Mouse (Mus musculus): ENCODE measurements around the gene Mboat1. TPM values are rescaled to one million over a fixed set of nuclear protein-coding genes. Genes with fewer than 3 reads are reported as not detected.

Gene Mboat1
- polyA plus RNA-seq, 1 experiment from 2014 or later, result 8.5 TPM

DNA sequence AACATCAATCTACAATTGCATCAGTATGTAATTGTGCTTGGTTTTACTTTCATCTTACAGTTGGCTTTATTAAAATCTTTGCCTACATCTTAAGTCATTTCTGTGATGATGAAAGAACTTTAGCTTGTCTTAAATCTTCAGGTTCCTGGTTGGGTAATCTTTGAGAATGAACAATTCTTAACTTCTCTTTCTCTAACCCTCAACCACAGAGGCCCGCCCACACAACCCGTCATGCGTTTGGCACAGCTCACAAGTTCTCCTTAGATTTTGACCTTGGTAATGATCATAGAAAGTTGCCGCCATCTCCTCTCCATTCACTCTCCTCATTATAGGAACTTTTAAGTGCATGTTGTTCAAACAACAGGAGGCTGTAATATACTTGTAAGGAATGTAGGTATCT lies 18.0 kb downstream of the Mboat1 start:
- H3K9me3 ChIP-seq, result no peaks in the 10 kb centered on the region
- no peaks in the 10 kb centered on the region for H3K36me3 ChIP-seq
- H3K27me3 ChIP-seq, result no peaks in the 10 kb centered on the region
- H3K4me2 ChIP-seq (replicated peaks), result no peak overlapping the region
- no peak overlapping the region for H3K27ac ChIP-seq (replicated peaks)
- H3K4me1 ChIP-seq, result no peaks in the 10 kb centered on the region
- 94% methylated on average over 4 of the region's 4 CpGs for WGBS
- no peak overlapping the region for H3K4me3 ChIP-seq
- no peak for ATAC-seq (ENCODE audit: low FRiP score, low read depth)
- no peak overlapping the region for H3K9ac ChIP-seq (replicated peaks)

- no peaks in the 10 kb centered on the region for H3K27me3 ChIP-seq
- 82% methylated on average over 4 of the region's 4 CpGs for WGBS
- no peak for ATAC-seq (ENCODE audit: low FRiP score, low read depth)
Observed at GRCm38 (mm10) chr13:30159626-30160025, 23.3 kb downstream of the Mboat1 start.

GRCm38 (mm10) chr13:30163521-30163920 lies 27.2 kb downstream of the Mboat1 start:
- WGBS, result 97% methylated on average over 2 of the region's 2 CpGs
- Histone ChIP-seq H3K9ac (replicated peaks) (no peak overlapping the region), H3K9me3 (no peaks in the 10 kb centered on the region), H3K36me3 (no peaks in the 10 kb centered on the region), H3K4me3 (no peak overlapping the region), H3K4me1 (no peaks in the 10 kb centered on the region), H3K4me2 (replicated peaks) (no peak overlapping the region), H3K27me3 (no peaks in the 10 kb centered on the region), H3K27ac (replicated peaks) (no peak overlapping the region)
- ATAC-seq (ENCODE audit: low FRiP score, low read depth), result no peak

More at GRCm38 (mm10) chr13:30159626-30160025, 23.3 kb downstream of the Mboat1 start:
- Histone ChIP-seq H3K9ac (replicated peaks) (no peak overlapping the region), H3K4me1 (no peaks in the 10 kb centered on the region), H3K36me3 (no peaks in the 10 kb centered on the region), H3K27ac (replicated peaks) (no peak overlapping the region), H3K9me3 (no peaks in the 10 kb centered on the region), H3K4me2 (replicated peaks) (no peak overlapping the region), H3K4me3 (no peak overlapping the region)

DNA sequence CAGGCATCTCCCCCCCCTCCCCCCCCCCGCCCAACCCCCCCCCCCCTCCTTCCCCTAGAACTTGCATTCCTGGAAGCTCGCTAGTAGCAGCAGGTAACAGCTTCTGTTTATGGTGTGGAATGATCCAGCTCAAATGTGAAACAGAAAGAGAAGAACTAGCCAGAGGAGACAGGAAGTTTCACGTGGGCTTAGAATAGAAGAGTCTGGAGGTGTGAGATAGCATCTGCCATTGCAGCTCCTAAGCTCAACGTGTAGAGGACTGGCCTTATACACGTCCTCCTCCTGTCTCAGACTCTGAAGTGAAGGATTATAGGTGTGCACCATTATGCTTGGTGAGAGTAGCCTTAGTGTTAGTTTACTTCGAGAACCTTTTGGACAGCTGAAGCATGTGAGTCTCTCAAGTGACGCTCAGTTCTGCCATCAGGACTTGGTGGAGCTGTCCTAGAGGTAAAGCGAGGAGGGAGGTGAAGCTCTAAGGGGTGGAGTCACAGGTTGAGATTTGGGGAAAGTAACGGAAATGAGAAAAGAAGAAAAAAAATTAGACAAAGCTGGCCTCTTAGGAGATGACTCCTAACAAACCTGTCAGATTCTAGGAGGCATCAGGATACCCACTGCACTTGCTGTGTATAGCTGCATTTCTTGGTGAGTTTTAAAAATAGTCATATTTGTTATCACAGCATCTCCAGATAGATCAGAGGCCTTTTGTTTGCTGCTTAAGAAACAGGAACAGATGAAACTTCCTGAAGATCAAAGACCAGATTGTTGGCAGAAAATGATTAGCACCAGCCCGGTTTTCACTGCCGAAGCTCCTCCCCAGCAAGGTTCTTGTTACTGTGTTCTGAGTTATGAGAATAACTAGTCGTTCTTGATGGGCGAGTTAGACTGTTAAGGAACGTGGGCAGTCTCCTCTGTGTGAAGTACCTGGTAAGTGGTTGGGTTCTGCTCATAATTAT lies 30.1 kb downstream of the Mboat1 start:
- ATAC-seq (ENCODE audit: low FRiP score, low read depth), result no peak
- no peaks in the 10 kb centered on the region for H3K4me1 ChIP-seq
- H3K9me3 ChIP-seq, result no peaks in the 10 kb centered on the region
- H3K4me3 ChIP-seq, result no peak overlapping the region
- no peaks in the 10 kb centered on the region for H3K36me3 ChIP-seq
- no peak overlapping the region for H3K9ac ChIP-seq (replicated peaks)
- H3K4me2 ChIP-seq (replicated peaks), result no peak overlapping the region
- no peaks in the 10 kb centered on the region for H3K27me3 ChIP-seq
- no peak overlapping the region for H3K27ac ChIP-seq (replicated peaks)
- 78% methylated on average over 14 of the region's 14 CpGs for WGBS

DNA sequence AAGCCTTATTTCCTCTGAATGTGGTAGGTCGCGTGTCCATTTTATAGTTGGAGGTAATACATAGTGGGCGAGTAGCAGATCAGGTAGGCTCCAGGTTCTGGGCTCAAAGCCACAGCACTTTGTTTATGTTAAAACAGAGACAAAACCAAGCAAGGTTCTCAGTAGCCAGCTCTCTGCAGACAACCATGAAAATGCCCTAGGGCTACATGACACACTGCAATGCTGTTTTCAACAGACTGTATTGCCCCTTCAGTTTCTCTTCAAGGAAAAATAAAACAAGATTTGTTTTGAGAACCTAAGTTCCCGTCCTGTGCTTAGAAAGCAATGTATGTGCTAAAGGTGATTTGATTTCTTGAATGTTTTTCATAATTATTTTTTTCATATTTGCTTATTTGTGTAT lies 31.2 kb downstream of the Mboat1 start:
- Histone ChIP-seq H3K4me1 (no peaks in the 10 kb centered on the region), H3K9me3 (no peaks in the 10 kb centered on the region), H3K4me3 (no peak overlapping the region), H3K4me2 (replicated peaks) (no peak overlapping the region), H3K9ac (replicated peaks) (no peak overlapping the region), H3K27me3 (no peaks in the 10 kb centered on the region), H3K36me3 (no peaks in the 10 kb centered on the region), H3K27ac (replicated peaks) (no peak overlapping the region)
- WGBS, result 87% methylated on average over 4 of the region's 4 CpGs
- no peak for ATAC-seq (ENCODE audit: low FRiP score, low read depth)

- WGBS, result 81% methylated on average over 4 of the region's 4 CpGs
- Histone ChIP-seq H3K27ac (replicated peaks) (no peak overlapping the region), H3K27me3 (no peaks in the 10 kb centered on the region), H3K4me2 (replicated peaks) (no peak overlapping the region), H3K4me3 (no peak overlapping the region), H3K9me3 (no peaks in the 10 kb centered on the region), H3K4me1 (no peaks in the 10 kb centered on the region), H3K9ac (replicated peaks) (no peak overlapping the region), H3K36me3 (no peaks in the 10 kb centered on the region)
- no peak for ATAC-seq (ENCODE audit: low FRiP score, low read depth)
Observed at GRCm38 (mm10) chr13:30168803-30169202, 32.5 kb downstream of the Mboat1 start.

- no peak overlapping the region for H3K4me2 ChIP-seq (replicated peaks)
- no peaks in the 10 kb centered on the region for H3K4me1 ChIP-seq
- 81% methylated on average over 6 of the region's 6 CpGs for WGBS
- H3K9ac ChIP-seq (replicated peaks), result no peak overlapping the region
- no peak overlapping the region for H3K27ac ChIP-seq (replicated peaks)
- no peaks in the 10 kb centered on the region for H3K36me3 ChIP-seq
- no peak for ATAC-seq (ENCODE audit: low FRiP score, low read depth)
- no peaks in the 10 kb centered on the region for H3K27me3 ChIP-seq
- no peaks in the 10 kb centered on the region for H3K9me3 ChIP-seq
- H3K4me3 ChIP-seq, result no peak overlapping the region
Observed at GRCm38 (mm10) chr13:30170061-30170460, 33.8 kb downstream of the Mboat1 start.

DNA sequence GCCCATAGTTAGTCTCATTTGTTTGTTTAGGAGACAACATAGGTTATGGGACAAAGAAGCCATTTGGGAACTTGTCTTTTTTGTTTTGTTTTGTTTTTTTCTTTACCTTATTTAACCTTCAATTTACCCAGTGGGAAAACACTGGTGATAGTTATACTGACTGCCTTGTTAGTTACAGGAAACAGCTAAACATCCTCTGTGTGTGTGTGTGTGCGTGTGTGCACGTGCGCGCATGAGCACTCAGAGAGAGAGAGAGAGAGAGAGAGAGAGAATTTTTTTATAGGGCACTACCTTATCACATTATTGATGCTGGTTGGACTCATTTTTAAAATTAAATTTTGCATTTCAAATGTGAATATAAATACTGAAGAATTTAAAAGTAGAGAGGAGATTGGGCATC lies 38.3 kb downstream of the Mboat1 start:
- Histone ChIP-seq H3K27me3 (no peaks in the 10 kb centered on the region), H3K9me3 (no peaks in the 10 kb centered on the region), H3K4me1 (no peaks in the 10 kb centered on the region), H3K4me3 (no peak overlapping the region), H3K4me2 (replicated peaks) (no peak overlapping the region), H3K27ac (replicated peaks) (no peak overlapping the region), H3K9ac (replicated peaks) (no peak overlapping the region), H3K36me3 (no peaks in the 10 kb centered on the region)
- 93% methylated on average over 4 of the region's 4 CpGs for WGBS
- no peak for ATAC-seq (ENCODE audit: low FRiP score, low read depth)

- Histone ChIP-seq H3K4me2 (replicated peaks) (no peak overlapping the region), H3K4me1 (no peaks in the 10 kb centered on the region), H3K27ac (replicated peaks) (no peak overlapping the region), H3K27me3 (no peaks in the 10 kb centered on the region), H3K36me3 (no peaks in the 10 kb centered on the region), H3K9me3 (no peaks in the 10 kb centered on the region), H3K9ac (replicated peaks) (no peak overlapping the region), H3K4me3 (no peak overlapping the region)
- ATAC-seq (ENCODE audit: low FRiP score, low read depth), result no peak
- 84% methylated on average over 6 of the region's 6 CpGs for WGBS
Observed at GRCm38 (mm10) chr13:30177356-30177755, 41.1 kb downstream of the Mboat1 start.

- Histone ChIP-seq H3K9ac (replicated peaks) (no peak overlapping the region), H3K4me2 (replicated peaks) (no peak overlapping the region), H3K9me3 (no peaks in the 10 kb centered on the region), H3K36me3 (no peaks in the 10 kb centered on the region), H3K27me3 (no peaks in the 10 kb centered on the region), H3K4me3 (no peak overlapping the region), H3K27ac (replicated peaks) (peak overlapping the region; percentile 35; the same call in 1 of the 2 replicates), H3K4me1 (peaks cover 15% of the 10 kb centered on the region)
- 58% methylated on average over 6 of the region's 6 CpGs for WGBS
- ATAC-seq (ENCODE audit: low FRiP score, low read depth), result no peak
Observed at GRCm38 (mm10) chr13:30185549-30185948, 49.3 kb downstream of the Mboat1 start.

DNA sequence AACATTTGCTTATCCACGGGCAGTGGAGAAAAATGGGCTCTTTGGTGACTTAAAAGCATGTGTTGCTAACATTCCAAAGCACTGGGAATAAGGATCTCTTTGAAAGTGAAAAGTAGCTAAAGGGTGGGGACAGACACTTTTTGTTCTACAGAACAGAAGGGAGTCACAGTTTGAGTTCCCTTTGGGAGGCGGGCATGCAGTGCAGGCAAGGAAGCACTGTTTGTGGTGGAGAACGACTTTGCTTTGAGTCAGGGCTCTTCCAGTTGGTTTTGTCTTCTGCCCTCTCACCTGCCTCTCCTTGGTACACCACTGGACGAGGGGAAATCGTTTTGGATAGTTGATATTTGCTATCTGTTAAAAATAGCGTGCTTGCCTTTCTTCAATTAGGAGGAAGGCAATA lies 49.7 kb downstream of the Mboat1 start:
- no peaks in the 10 kb centered on the region for H3K27me3 ChIP-seq
- ATAC-seq (ENCODE audit: low FRiP score, low read depth), result no peak
- no peaks in the 10 kb centered on the region for H3K36me3 ChIP-seq
- peaks cover 15% of the 10 kb centered on the region for H3K4me1 ChIP-seq
- 30% methylated on average over 6 of the region's 6 CpGs for WGBS
- H3K4me2 ChIP-seq (replicated peaks), result no peak overlapping the region
- peak overlapping the region; percentile 35; the same call in 1 of the 2 replicates for H3K27ac ChIP-seq (replicated peaks)
- no peak overlapping the region for H3K4me3 ChIP-seq
- H3K9me3 ChIP-seq, result no peaks in the 10 kb centered on the region
- no peak overlapping the region for H3K9ac ChIP-seq (replicated peaks)

DNA sequence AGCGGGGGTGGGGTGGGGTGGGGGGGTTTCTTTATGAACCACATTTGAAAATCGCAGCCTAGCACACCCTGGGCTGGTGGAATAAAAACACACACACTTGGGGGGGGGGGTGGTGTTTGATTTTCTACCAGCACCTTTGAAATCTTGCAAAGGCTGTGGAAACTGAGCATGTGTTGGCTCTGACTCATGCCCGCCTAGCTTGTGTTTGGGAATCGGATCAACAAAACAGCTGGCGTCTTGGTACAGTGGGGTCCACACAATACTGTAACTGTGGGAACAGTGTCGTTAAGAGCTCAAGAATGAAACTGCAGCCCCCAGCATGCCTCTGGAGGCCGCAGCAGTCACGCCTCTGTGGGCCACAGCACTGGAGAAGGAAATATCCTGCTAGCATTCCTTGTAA lies 50.2 kb downstream of the Mboat1 start:
- no peak overlapping the region for H3K4me2 ChIP-seq (replicated peaks)
- H3K9me3 ChIP-seq, result no peaks in the 10 kb centered on the region
- H3K4me3 ChIP-seq, result no peak overlapping the region
- H3K4me1 ChIP-seq, result peaks cover 15% of the 10 kb centered on the region
- WGBS, result 64% methylated on average over 8 of the region's 8 CpGs
- peak; percentile 75 for ATAC-seq (ENCODE audit: low FRiP score, low read depth)
- no peak overlapping the region for H3K27ac ChIP-seq (replicated peaks)
- H3K36me3 ChIP-seq, result no peaks in the 10 kb centered on the region
- H3K9ac ChIP-seq (replicated peaks), result no peak overlapping the region
- no peaks in the 10 kb centered on the region for H3K27me3 ChIP-seq

All from midbrain, embryonic 12.5 days (tissue).